8 mouse cellular contexts compared by ENCODE assay signal in the genomic region with DNA sequence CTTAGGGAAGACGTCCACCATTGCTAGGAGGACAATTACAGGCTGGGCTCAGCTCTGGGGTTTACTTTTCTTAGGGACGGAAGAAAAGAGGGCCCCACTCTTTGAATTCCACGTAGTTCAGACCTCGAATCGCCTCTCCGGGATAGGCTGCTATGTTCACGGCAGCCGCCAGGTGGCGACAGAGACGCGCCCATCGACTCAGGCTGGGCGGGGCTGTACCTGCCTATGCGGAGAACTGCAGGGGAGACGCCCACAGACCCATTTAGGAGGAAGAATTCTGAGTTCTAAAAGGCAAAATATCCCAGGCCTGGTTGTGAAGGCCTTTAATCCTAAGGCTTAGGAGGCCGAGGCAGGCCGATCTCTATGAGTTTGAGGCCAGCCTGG. TPM values are rescaled to one million over a fixed set of nuclear protein-coding genes. Genes with fewer than 3 reads are reported as not detected.
DNase-seq lines count a peak whose midpoint lies in the region; ATAC-seq lines count a peak whose summit lies in the region.

No protein-coding gene starts in this region.

- no peaks in the 10 kb centered on the region for H3K36me3 ChIP-seq in hindbrain, embryonic 14.5 days (replicated peaks; ENCODE audit: control insufficient read depth, insufficient read depth)

- no peaks in the 10 kb centered on the region for H3K9me3 ChIP-seq in hindbrain, embryonic 14.5 days (ENCODE audit: control insufficient read depth, low read length)

- no peak overlapping the region; the same call in 1 of the 2 replicates for H3K4me3 ChIP-seq in hindbrain, embryonic 14.5 days (replicated peaks; ENCODE audit: low read length)

- no peak; the same call in 1 of the 2 replicates for ATAC-seq in hindbrain, embryonic 14.5 days (ENCODE audit: low FRiP score)

- 0 out of 2 replicates have a peak overlapping the region, but pooled peaks have one; percentile 20 for H3K27ac ChIP-seq in hindbrain, embryonic 14.5 days

- WGBS in hindbrain, embryonic 14.5 days: 4% methylated on average over 17 of the region's 17 CpGs

- peak overlapping the region; percentile 35 for H3K4me2 ChIP-seq in hindbrain, embryonic 14.5 days (replicated peaks)

- no peaks in the 10 kb centered on the region for H3K4me1 ChIP-seq in hindbrain, embryonic 14.5 days (replicated peaks; ENCODE audit: control insufficient read depth, insufficient read depth, low read length)

- H3K27me3 ChIP-seq in hindbrain, embryonic 14.5 days (ENCODE audit: control insufficient read depth, insufficient read depth, low read length): no peaks in the 10 kb centered on the region

- DNase-seq in R1 (ENCODE audit: low read depth, low spot score): peak; percentile 83
- peak; percentile 87 to 90 for DNase-seq in cerebellum, postnatal 25 days
- peak; percentile 85 to 88 for DNase-seq in frontal cortex, postnatal 36 days (ENCODE audit: low spot score in 2 of 2)
- DNase-seq in hindbrain, embryonic 14.5 days (ENCODE audit: low spot score): peak; percentile 82
- DNase-seq in layer of hippocampus, postnatal 36 days: peak; percentile 83 to 87
- DNase-seq in lung, postnatal 25 days (ENCODE audit: low spot score): peak; percentile 82
- peak; percentile 87 for DNase-seq in retina, embryonic 14.5 days (ENCODE audit: low spot score)
- peak; percentile 92 for DNase-seq in thymus, postnatal 4 days

- 0 out of 2 replicates have a peak overlapping the region, but pooled peaks have one; percentile 28 for H3K9ac ChIP-seq in hindbrain, embryonic 14.5 days

RNA-seq across cellular contexts. Expression of a gene that starts 23.8 kb away (rescaled TPM):
- polyA plus RNA-seq in hindbrain, embryonic 14.5 days (2014; fragmentation: Nextera tagmentation; extraction: Ambion mirVana): 459 and 508 TPM in 2 replicates
- total RNA-seq in layer of hippocampus, postnatal 36 days (2021): 100 to 1,000 TPM; 185 to 194 TPM

RNA-seq across cellular contexts. Expression of a gene that starts 29.8 kb away (rescaled TPM):
- polyA plus RNA-seq in hindbrain, embryonic 14.5 days (2014; fragmentation: Nextera tagmentation; extraction: Ambion mirVana): 13,534 and 14,549 TPM in 2 replicates
- 1,000 to 10,000 TPM; 3,215 to 3,370 TPM for total RNA-seq in layer of hippocampus, postnatal 36 days (2021)

RNA-seq across cellular contexts. Expression of a gene that starts 41.1 kb away (rescaled TPM):
- polyA plus RNA-seq in hindbrain, embryonic 14.5 days (2014; fragmentation: Nextera tagmentation; extraction: Ambion mirVana): 26.1 TPM in 2 replicates
- total RNA-seq in layer of hippocampus, postnatal 36 days (2021): 10 to 100 TPM; 37.1 to 41.6 TPM
